Mouse (Mus musculus): ENCODE measurements around the gene Cxcl16. TPM values are rescaled to one million over a fixed set of nuclear protein-coding genes. Genes with fewer than 3 reads are reported as not detected.

The Cxcl16 gene
- polyA plus RNA-seq, 1 experiment from 2014 or later = 6.0 TPM

GRCm38 (mm10) chr11:70446756-70447155 is 13.0 kb downstream of the Cxcl16 start:
- no peak overlapping the region for H3K4me2 ChIP-seq (ENCODE audit: low read depth, low read length)
- WGBS = 49% methylated on average over 3 of the region's 3 CpGs
- H3K36me3 ChIP-seq (ENCODE audit: control insufficient read depth, insufficient read depth, low read length) = no peaks in the 10 kb centered on the region
- no peak overlapping the region for H3K27ac ChIP-seq (replicated peaks; ENCODE audit: low read depth, low read length)
- H3K4me3 ChIP-seq (ENCODE audit: low read depth, low read length) = no peak overlapping the region
- no peak for DNase-seq (ENCODE audit: low spot score)
- H3K4me1 ChIP-seq (ENCODE audit: control insufficient read depth, insufficient read depth, low read length) = 0 out of 2 replicates have a peak, but pooled peaks cover 3% of the 10 kb centered on the region
- no peak for ATAC-seq (ENCODE audit: low read depth)
- H3K9me3 ChIP-seq (ENCODE audit: control insufficient read depth, low read length) = no peaks in the 10 kb centered on the region
- no peaks in the 10 kb centered on the region for H3K27me3 ChIP-seq (replicated peaks; ENCODE audit: control insufficient read depth, insufficient read depth, low read length)
- H3K9ac ChIP-seq (ENCODE audit: low read depth, low read length) = no peak overlapping the region

GRCm38 (mm10) chr11:70444667-70445066 is 15.1 kb downstream of the Cxcl16 start:
- no peak for ATAC-seq (ENCODE audit: low read depth)
- WGBS = 79% methylated on average over 6 of the region's 6 CpGs

GRCm38 (mm10) chr11:70443964-70444363 is 15.8 kb downstream of the Cxcl16 start:
- Histone ChIP-seq H3K9me3 (ENCODE audit: control insufficient read depth, low read length) (no peaks in the 10 kb centered on the region), H3K9ac (ENCODE audit: low read depth, low read length) (no peak overlapping the region), H3K27ac (replicated peaks; ENCODE audit: low read depth, low read length) (no peak overlapping the region), H3K4me3 (ENCODE audit: low read depth, low read length) (no peak overlapping the region), H3K27me3 (replicated peaks; ENCODE audit: control insufficient read depth, insufficient read depth, low read length) (no peaks in the 10 kb centered on the region), H3K36me3 (ENCODE audit: control insufficient read depth, insufficient read depth, low read length) (peaks cover 21% of the 10 kb centered on the region), H3K4me1 (ENCODE audit: control insufficient read depth, insufficient read depth, low read length) (no peaks in the 10 kb centered on the region), H3K4me2 (ENCODE audit: low read depth, low read length) (no peak overlapping the region)
- DNase-seq (ENCODE audit: low spot score) = no peak
- ATAC-seq (ENCODE audit: low read depth) = no peak
- 90% methylated on average over 3 of the region's 3 CpGs for WGBS

More at GRCm38 (mm10) chr11:70444667-70445066, 15.1 kb downstream of the Cxcl16 start:
- DNase-seq (ENCODE audit: low spot score) = no peak
- Histone ChIP-seq H3K4me3 (ENCODE audit: low read depth, low read length) (no peak overlapping the region), H3K27me3 (replicated peaks; ENCODE audit: control insufficient read depth, insufficient read depth, low read length) (no peaks in the 10 kb centered on the region), H3K4me2 (ENCODE audit: low read depth, low read length) (no peak overlapping the region), H3K9me3 (ENCODE audit: control insufficient read depth, low read length) (no peaks in the 10 kb centered on the region), H3K36me3 (ENCODE audit: control insufficient read depth, insufficient read depth, low read length) (peaks cover 15% of the 10 kb centered on the region), H3K9ac (ENCODE audit: low read depth, low read length) (no peak overlapping the region), H3K27ac (replicated peaks; ENCODE audit: low read depth, low read length) (no peak overlapping the region), H3K4me1 (ENCODE audit: control insufficient read depth, insufficient read depth, low read length) (no peaks in the 10 kb centered on the region)

GRCm38 (mm10) chr11:70441882-70442281 is 17.9 kb downstream of the Cxcl16 start:
- 92% methylated on average over 7 of the region's 7 CpGs for WGBS
- H3K4me3 ChIP-seq (ENCODE audit: low read depth, low read length) = no peak overlapping the region
- ATAC-seq (ENCODE audit: low read depth) (no peak), DNase-seq (ENCODE audit: low spot score) (no peak)
- no peaks in the 10 kb centered on the region for H3K4me1 ChIP-seq (ENCODE audit: control insufficient read depth, insufficient read depth, low read length)
- no peaks in the 10 kb centered on the region for H3K27me3 ChIP-seq (replicated peaks; ENCODE audit: control insufficient read depth, insufficient read depth, low read length)
- H3K9ac ChIP-seq (ENCODE audit: low read depth, low read length) = no peak overlapping the region
- H3K4me2 ChIP-seq (ENCODE audit: low read depth, low read length) = no peak overlapping the region
- H3K27ac ChIP-seq (replicated peaks; ENCODE audit: low read depth, low read length) = no peak overlapping the region
- H3K9me3 ChIP-seq (ENCODE audit: control insufficient read depth, low read length) = no peaks in the 10 kb centered on the region
- peaks cover 42% of the 10 kb centered on the region for H3K36me3 ChIP-seq (ENCODE audit: control insufficient read depth, insufficient read depth, low read length)

GRCm38 (mm10) chr11:70440637-70441036 is 19.1 kb downstream of the Cxcl16 start:
- H3K4me3 ChIP-seq (ENCODE audit: low read depth, low read length) = no peak overlapping the region
- no peaks in the 10 kb centered on the region for H3K4me1 ChIP-seq (ENCODE audit: control insufficient read depth, insufficient read depth, low read length)
- ATAC-seq (ENCODE audit: low read depth) (no peak), DNase-seq (ENCODE audit: low spot score) (no peak)
- no peak overlapping the region for H3K9ac ChIP-seq (ENCODE audit: low read depth, low read length)
- no peak overlapping the region for H3K27ac ChIP-seq (replicated peaks; ENCODE audit: low read depth, low read length)
- H3K36me3 ChIP-seq (ENCODE audit: control insufficient read depth, insufficient read depth, low read length) = peaks cover 54% of the 10 kb centered on the region
- H3K27me3 ChIP-seq (replicated peaks; ENCODE audit: control insufficient read depth, insufficient read depth, low read length) = no peaks in the 10 kb centered on the region
- no peaks in the 10 kb centered on the region for H3K9me3 ChIP-seq (ENCODE audit: control insufficient read depth, low read length)
- WGBS = 91% methylated on average over 4 of the region's 4 CpGs
- no peak overlapping the region for H3K4me2 ChIP-seq (ENCODE audit: low read depth, low read length)

- no peak overlapping the region for H3K9ac ChIP-seq (ENCODE audit: low read depth, low read length)
- peaks cover 54% of the 10 kb centered on the region for H3K36me3 ChIP-seq (ENCODE audit: control insufficient read depth, insufficient read depth, low read length)
- H3K27ac ChIP-seq (replicated peaks; ENCODE audit: low read depth, low read length) = no peak overlapping the region
- ATAC-seq (ENCODE audit: low read depth) = no peak
- H3K4me2 ChIP-seq (ENCODE audit: low read depth, low read length) = no peak overlapping the region
- no peak overlapping the region for H3K4me3 ChIP-seq (ENCODE audit: low read depth, low read length)
- H3K4me1 ChIP-seq (ENCODE audit: control insufficient read depth, insufficient read depth, low read length) = peaks cover 2% of the 10 kb centered on the region; the same call in 1 of the 2 replicates
- WGBS = 84% methylated on average over 7 of the region's 7 CpGs
- DNase-seq (ENCODE audit: low spot score) = no peak
- no peaks in the 10 kb centered on the region for H3K9me3 ChIP-seq (ENCODE audit: control insufficient read depth, low read length)
- no peaks in the 10 kb centered on the region for H3K27me3 ChIP-seq (replicated peaks; ENCODE audit: control insufficient read depth, insufficient read depth, low read length)
These were observed 20.9 kb downstream of the Cxcl16 start for GRCm38 (mm10) chr11:70438728-70439374.

GRCm38 (mm10) chr11:70437426-70437825 is 22.4 kb downstream of the Cxcl16 start:
- Histone ChIP-seq H3K4me3 (ENCODE audit: low read depth, low read length) (no peak overlapping the region), H3K9ac (ENCODE audit: low read depth, low read length) (no peak overlapping the region; the same call in 1 of the 2 replicates), H3K4me1 (ENCODE audit: control insufficient read depth, insufficient read depth, low read length) (peaks cover 10% of the 10 kb centered on the region; the same call in 1 of the 2 replicates), H3K4me2 (ENCODE audit: low read depth, low read length) (no peak overlapping the region), H3K27me3 (replicated peaks; ENCODE audit: control insufficient read depth, insufficient read depth, low read length) (no peaks in the 10 kb centered on the region), H3K27ac (replicated peaks; ENCODE audit: low read depth, low read length) (no peak overlapping the region), H3K9me3 (ENCODE audit: control insufficient read depth, low read length) (no peaks in the 10 kb centered on the region), H3K36me3 (ENCODE audit: control insufficient read depth, insufficient read depth, low read length) (peaks cover 54% of the 10 kb centered on the region)
- 84% methylated on average over 6 of the region's 6 CpGs for WGBS
- ATAC-seq (ENCODE audit: low read depth) = no peak
- DNase-seq (ENCODE audit: low spot score) = no peak

- WGBS = 69% methylated on average over 4 of the region's 5 CpGs
- Histone ChIP-seq H3K27me3 (replicated peaks; ENCODE audit: control insufficient read depth, insufficient read depth, low read length) (no peaks in the 10 kb centered on the region), H3K9ac (ENCODE audit: low read depth, low read length) (no peak overlapping the region), H3K4me2 (ENCODE audit: low read depth, low read length) (no peak overlapping the region), H3K36me3 (ENCODE audit: control insufficient read depth, insufficient read depth, low read length) (peaks cover 46% of the 10 kb centered on the region), H3K4me1 (ENCODE audit: control insufficient read depth, insufficient read depth, low read length) (peaks cover 13% of the 10 kb centered on the region; the same call in 1 of the 2 replicates), H3K9me3 (ENCODE audit: control insufficient read depth, low read length) (no peaks in the 10 kb centered on the region), H3K27ac (replicated peaks; ENCODE audit: low read depth, low read length) (no peak overlapping the region), H3K4me3 (ENCODE audit: low read depth, low read length) (no peak overlapping the region)
- ATAC-seq (ENCODE audit: low read depth) (no peak), DNase-seq (ENCODE audit: low spot score) (no peak)
These were observed 24.3 kb downstream of the Cxcl16 start for GRCm38 (mm10) chr11:70435476-70435875.

GRCm38 (mm10) chr11:70433951-70434350 is 25.8 kb downstream of the Cxcl16 start:
- Histone ChIP-seq H3K4me2 (ENCODE audit: low read depth, low read length) (peak overlapping the region; percentile 80), H3K4me3 (ENCODE audit: low read depth, low read length) (peak overlapping the region; percentile 85; the same call in 1 of the 2 replicates), H3K4me1 (ENCODE audit: control insufficient read depth, insufficient read depth, low read length) (peaks cover 13% of the 10 kb centered on the region; the same call in 1 of the 2 replicates), H3K36me3 (ENCODE audit: control insufficient read depth, insufficient read depth, low read length) (peaks cover 32% of the 10 kb centered on the region), H3K9me3 (ENCODE audit: control insufficient read depth, low read length) (no peaks in the 10 kb centered on the region), H3K9ac (ENCODE audit: low read depth, low read length) (no peak overlapping the region; the same call in 1 of the 2 replicates), H3K27ac (replicated peaks; ENCODE audit: low read depth, low read length) (no peak overlapping the region), H3K27me3 (replicated peaks; ENCODE audit: control insufficient read depth, insufficient read depth, low read length) (no peaks in the 10 kb centered on the region)
- WGBS = 90% methylated on average over 3 of the region's 3 CpGs
- ATAC-seq (ENCODE audit: low read depth) = no peak
- no peak for DNase-seq (ENCODE audit: low spot score)

Data from embryonic facial prominence, embryonic 14.5 days (tissue).